Mouse (Mus musculus) midbrain, embryonic 16.5 days (tissue): ENCODE data around the gene Esrp2. TPM values are rescaled to one million over a fixed set of nuclear protein-coding genes. Genes with fewer than 3 reads are reported as not detected.
A peak's percentile ranks its signal among the peaks of the same experiment; 100 is the strongest.

ENCODE experiments used
- ATAC-seq: fragments of 200-750 bp; cut with Nextera tagmentation; 2 replicates; pipeline ENCODE4 v1.8.0; 2017; ENCODE audit warnings: moderate TSS enrichment
- H3K27ac ChIP-seq: fragments of 300-500 bp; sonication (generic); 2 replicates; pipeline ENCODE4 v1.5.1; 2014; ENCODE audit warnings: mild to moderate bottlenecking, low read length, mixed read lengths
- H3K27me3 ChIP-seq: fragments of 300-500 bp; sonication (generic); 2 replicates; pipeline ENCODE4 v1.6.1; 2014; ENCODE audit warnings: low read depth, low read length, mixed read lengths; ENCODE audit not compliant: control insufficient read depth, insufficient read depth
- H3K36me3 ChIP-seq: fragments of 300-500 bp; sonication (generic); 2 replicates; pipeline ENCODE4 v1.6.1; 2014; ENCODE audit warnings: mild to moderate bottlenecking, low read length, moderate library complexity, mixed read lengths; ENCODE audit not compliant: control insufficient read depth, insufficient read depth
- H3K4me1 ChIP-seq: fragments of 300-500 bp; sonication (generic); 2 replicates; pipeline ENCODE4 v1.6.1; 2014; ENCODE audit warnings: mild to moderate bottlenecking, low read length, mixed read lengths; ENCODE audit not compliant: control insufficient read depth, insufficient read depth
- H3K4me2 ChIP-seq: fragments of 300-500 bp; sonication (generic); 2 replicates; pipeline ENCODE4 v1.6.1; 2014; ENCODE audit warnings: mild to moderate bottlenecking, low read length, mixed read lengths
- H3K4me3 ChIP-seq: fragments of 300-500 bp; sonication (generic); 2 replicates; pipeline ENCODE4 v1.5.1; 2014; ENCODE audit warnings: low read depth, mild to moderate bottlenecking, low read length, moderate library complexity, mixed read lengths
- H3K9ac ChIP-seq: fragments of 300-500 bp; sonication (generic); 2 replicates; pipeline ENCODE4 v1.6.1; 2014; ENCODE audit warnings: low read depth, low read length, mixed read lengths
- H3K9me3 ChIP-seq: fragments of 300-500 bp; sonication (generic); replicated peaks from 2 replicates; pipeline ENCODE4 v1.6.1; 2014; ENCODE audit warnings: mild to moderate bottlenecking, low read length, mixed read lengths; ENCODE audit not compliant: control insufficient read depth, poor library complexity, severe bottlenecking
- WGBS: fragments of 180-500 bp; shearing (Covaris S2); extraction: QIAGEN DNeasy Blood & Tissue Kit; methylation state at CpG from one replicate; pipeline ENCODE4 v1.1.7; 2014; 5-methylcytosine and 5-hydroxymethylcytosine counted together
- polyA plus RNA-seq: library from polyadenylated mRNA; unstranded; fragments of >200 nt; fragmentation: Nextera tagmentation; extraction: Ambion mirVana; gene quantifications from 2 replicates; pipeline ENCODE4 v1.2.1, GENCODE M21; 2015

Gene Esrp2
- polyA plus RNA-seq, 1 experiment from 2014 or later: 0.29 TPM

GRCm38 (mm10) chr8:106169017-106169933 lies 32.5 kb upstream of the Esrp2 start:
- peak overlapping the region; percentile 94 for H3K27ac ChIP-seq
- peak; percentile 80 for ATAC-seq
- peak overlapping the region; percentile 79 for H3K4me3 ChIP-seq
- H3K4me2 ChIP-seq: peak overlapping the region; percentile 67
- H3K9ac ChIP-seq: peak overlapping the region; percentile 71
- 2% methylated on average over 50 of the region's 54 CpGs for WGBS
- no peaks in the 10 kb centered on the region for H3K9me3 ChIP-seq
- peaks cover 12% of the 10 kb centered on the region for H3K4me1 ChIP-seq
- no peaks in the 10 kb centered on the region for H3K36me3 ChIP-seq
- no peaks in the 10 kb centered on the region for H3K27me3 ChIP-seq

- under 1% methylated on average over 54 of the region's 59 CpGs for WGBS
- H3K9ac ChIP-seq: peak within 1 kb of the TSS; percentile 71
- peaks cover 12% of the 10 kb centered on the region for H3K4me1 ChIP-seq
- peak within 1 kb of the TSS; percentile 67 for H3K4me2 ChIP-seq
- peak; percentile 91 for ATAC-seq
- H3K4me3 ChIP-seq: peak within 1 kb of the TSS; percentile 79
- H3K9me3 ChIP-seq: no peaks in the 10 kb centered on the region
- H3K27me3 ChIP-seq: no peaks in the 10 kb centered on the region
- peaks cover 5% of the 10 kb centered on the region; the same call in 1 of the 2 replicates for H3K36me3 ChIP-seq
- peak within 1 kb of the TSS; percentile 94 for H3K27ac ChIP-seq
Measured at GRCm38 (mm10) chr8:106168356-106169016, 31.7 kb upstream of the Esrp2 start, which contains the start of gene Slc7a6. Gene Slc7a6 (plus strand): TSS chr8:106168857.

DNA sequence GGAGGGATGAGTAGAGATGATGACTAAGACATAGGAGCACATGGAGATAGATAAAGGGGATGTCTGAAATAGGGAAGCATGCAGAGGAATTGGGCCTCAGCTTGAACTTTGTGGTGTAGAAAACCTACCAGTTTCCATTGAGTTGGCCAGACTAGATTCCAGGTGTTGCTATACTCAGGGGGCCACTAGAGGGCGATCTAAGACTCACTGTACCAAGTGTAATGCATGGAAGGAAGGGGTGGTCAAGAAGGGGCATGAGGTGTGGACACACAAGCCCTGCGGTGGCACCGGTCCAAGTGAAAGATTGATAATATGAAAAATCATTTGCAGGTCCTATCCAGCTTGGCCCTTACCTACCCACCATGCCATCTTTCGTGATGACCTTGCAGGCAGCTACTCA lies 28.7 kb upstream of the Esrp2 start:
- Histone ChIP-seq H3K9me3 (no peaks in the 10 kb centered on the region), H3K27ac (no peak overlapping the region), H3K4me1 (peaks cover 12% of the 10 kb centered on the region), H3K9ac (no peak overlapping the region), H3K36me3 (peaks cover 24% of the 10 kb centered on the region), H3K4me3 (no peak overlapping the region), H3K27me3 (no peaks in the 10 kb centered on the region), H3K4me2 (no peak overlapping the region)
- WGBS: 49% methylated on average over 4 of the region's 4 CpGs
- ATAC-seq: no peak

DNA sequence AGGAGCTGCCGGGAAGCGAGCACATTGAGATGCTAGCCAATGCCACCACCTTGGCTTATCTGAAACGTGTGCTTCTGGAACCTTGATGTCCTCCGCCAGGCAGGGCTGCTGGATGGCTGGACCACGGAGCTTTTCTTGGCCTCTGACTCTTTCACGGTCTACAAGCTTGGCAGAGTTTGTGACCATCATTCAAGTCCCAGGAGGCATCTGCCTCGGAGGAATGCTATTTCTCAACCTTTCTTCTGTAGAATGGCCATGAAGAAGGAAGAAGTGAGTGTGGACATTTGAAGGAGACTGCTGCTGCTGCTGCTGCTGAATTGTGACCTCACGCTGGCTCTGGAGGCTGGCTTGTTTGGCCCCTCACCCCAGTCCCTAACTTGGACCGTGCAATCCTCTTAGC lies 26.5 kb upstream of the Esrp2 start:
- H3K27ac ChIP-seq: no peak overlapping the region
- WGBS: 93% methylated on average over 9 of the region's 9 CpGs
- peaks cover 28% of the 10 kb centered on the region for H3K36me3 ChIP-seq

GRCm38 (mm10) chr8:106159876-106160275 lies 23.1 kb upstream of the Esrp2 start:
- Histone ChIP-seq H3K27me3 (no peaks in the 10 kb centered on the region), H3K4me2 (no peak overlapping the region), H3K4me3 (no peak overlapping the region), H3K9ac (no peak overlapping the region), H3K9me3 (no peaks in the 10 kb centered on the region), H3K4me1 (no peaks in the 10 kb centered on the region), H3K27ac (no peak overlapping the region), H3K36me3 (peaks cover 29% of the 10 kb centered on the region)
- 93% methylated on average over 6 of the region's 6 CpGs for WGBS
- no peak for ATAC-seq

More for the DNA sequence above, 26.5 kb upstream of the Esrp2 start:
- H3K4me2 ChIP-seq: no peak overlapping the region
- ATAC-seq: no peak
- H3K9ac ChIP-seq: no peak overlapping the region
- H3K4me3 ChIP-seq: no peak overlapping the region
- no peaks in the 10 kb centered on the region for H3K27me3 ChIP-seq
- H3K4me1 ChIP-seq: peaks cover 7% of the 10 kb centered on the region
- H3K9me3 ChIP-seq: no peaks in the 10 kb centered on the region

DNA sequence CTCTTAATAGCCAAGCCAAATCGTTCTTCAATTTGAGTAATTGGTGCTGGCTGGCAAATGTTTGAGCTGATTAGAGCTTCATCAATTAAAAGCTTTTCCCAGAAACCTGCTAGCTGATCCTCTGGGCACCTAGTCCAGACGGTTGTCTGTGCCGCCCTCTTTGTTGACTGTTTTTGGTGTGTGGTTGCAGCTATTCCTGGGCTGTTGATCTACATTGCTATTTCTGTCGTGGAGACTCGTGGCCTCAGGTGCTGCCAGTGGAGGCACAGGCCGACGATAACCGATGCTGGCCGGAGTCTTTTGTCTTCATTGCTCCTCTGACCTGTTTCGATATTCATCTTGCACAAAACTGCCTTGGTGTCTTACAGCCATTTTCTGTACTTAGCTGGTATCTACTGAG lies 21.6 kb upstream of the Esrp2 start:
- H3K27ac ChIP-seq: no peak overlapping the region
- no peak overlapping the region for H3K9ac ChIP-seq
- no peak overlapping the region for H3K4me2 ChIP-seq
- ATAC-seq: no peak
- H3K36me3 ChIP-seq: peaks cover 23% of the 10 kb centered on the region
- no peaks in the 10 kb centered on the region for H3K4me1 ChIP-seq
- H3K27me3 ChIP-seq: no peaks in the 10 kb centered on the region
- no peak overlapping the region for H3K4me3 ChIP-seq
- WGBS: 91% methylated on average over 10 of the region's 10 CpGs
- H3K9me3 ChIP-seq: no peaks in the 10 kb centered on the region

- 100% methylated on average over 1 of the region's 1 CpGs for WGBS
- Histone ChIP-seq H3K9me3 (no peaks in the 10 kb centered on the region), H3K4me3 (no peak overlapping the region), H3K4me1 (no peaks in the 10 kb centered on the region), H3K36me3 (peaks cover 19% of the 10 kb centered on the region), H3K4me2 (no peak overlapping the region), H3K27ac (no peak overlapping the region), H3K27me3 (no peaks in the 10 kb centered on the region), H3K9ac (no peak overlapping the region)
- no peak for ATAC-seq
Measured at GRCm38 (mm10) chr8:106157419-106157818, 20.6 kb upstream of the Esrp2 start.

DNA sequence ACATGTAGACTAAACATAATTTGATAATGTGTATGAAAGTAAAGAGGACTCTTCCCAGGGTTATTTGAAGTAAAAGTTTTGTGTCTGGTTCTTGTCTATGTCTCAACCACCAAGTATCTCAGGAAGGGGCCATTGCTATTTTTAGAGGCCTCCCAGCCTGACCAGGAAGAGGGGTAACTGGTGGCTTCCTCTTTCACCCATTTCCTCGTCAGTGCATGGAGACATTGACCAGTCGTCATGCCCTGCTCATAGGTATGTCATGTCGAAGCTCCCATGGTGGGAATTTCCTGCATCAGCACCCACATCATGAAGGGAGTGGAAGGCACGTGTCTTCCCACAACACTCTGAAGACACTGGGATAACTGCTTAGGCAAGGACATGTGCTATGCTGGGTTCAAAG lies 16.1 kb upstream of the Esrp2 start:
- H3K4me1 ChIP-seq: peaks cover 19% of the 10 kb centered on the region

GRCm38 (mm10) chr8:106151041-106151440 lies 14.3 kb upstream of the Esrp2 start:
- peak overlapping the region; percentile 87 for H3K4me3 ChIP-seq
- WGBS: 90% methylated on average over 9 of the region's 9 CpGs
- H3K9ac ChIP-seq: peak overlapping the region; percentile 89
- no peak overlapping the region for H3K27ac ChIP-seq
- ATAC-seq: peak; percentile 36; the same call in 1 of the 2 replicates
- no peaks in the 10 kb centered on the region for H3K27me3 ChIP-seq
- H3K4me2 ChIP-seq: peak overlapping the region; percentile 86
- H3K9me3 ChIP-seq: no peaks in the 10 kb centered on the region
- H3K36me3 ChIP-seq: no peaks in the 10 kb centered on the region
- peaks cover 19% of the 10 kb centered on the region for H3K4me1 ChIP-seq

More for the DNA sequence above, 16.1 kb upstream of the Esrp2 start:
- ATAC-seq: no peak
- Histone ChIP-seq H3K9ac (no peak overlapping the region), H3K4me3 (no peak overlapping the region), H3K4me2 (no peak overlapping the region), H3K36me3 (no peaks in the 10 kb centered on the region), H3K27ac (no peak overlapping the region), H3K9me3 (no peaks in the 10 kb centered on the region), H3K27me3 (no peaks in the 10 kb centered on the region)
- 85% methylated on average over 4 of the region's 4 CpGs for WGBS
